Mouse (Mus musculus) lung, postnatal 36 days (tissue): ENCODE measurements at regions not wholly inside any gene's neighbourhood (a gene's known extent, or its start where the extent isn't known, plus 50 kb on each side); places are given as distances from the start of the nearest gene placed in this dataset.

Source experiments
- DNase-seq: peaks from one replicate; pipeline ENCODE4 v3.0.0; 2022; ENCODE audit warnings: mixed read lengths

DNA sequence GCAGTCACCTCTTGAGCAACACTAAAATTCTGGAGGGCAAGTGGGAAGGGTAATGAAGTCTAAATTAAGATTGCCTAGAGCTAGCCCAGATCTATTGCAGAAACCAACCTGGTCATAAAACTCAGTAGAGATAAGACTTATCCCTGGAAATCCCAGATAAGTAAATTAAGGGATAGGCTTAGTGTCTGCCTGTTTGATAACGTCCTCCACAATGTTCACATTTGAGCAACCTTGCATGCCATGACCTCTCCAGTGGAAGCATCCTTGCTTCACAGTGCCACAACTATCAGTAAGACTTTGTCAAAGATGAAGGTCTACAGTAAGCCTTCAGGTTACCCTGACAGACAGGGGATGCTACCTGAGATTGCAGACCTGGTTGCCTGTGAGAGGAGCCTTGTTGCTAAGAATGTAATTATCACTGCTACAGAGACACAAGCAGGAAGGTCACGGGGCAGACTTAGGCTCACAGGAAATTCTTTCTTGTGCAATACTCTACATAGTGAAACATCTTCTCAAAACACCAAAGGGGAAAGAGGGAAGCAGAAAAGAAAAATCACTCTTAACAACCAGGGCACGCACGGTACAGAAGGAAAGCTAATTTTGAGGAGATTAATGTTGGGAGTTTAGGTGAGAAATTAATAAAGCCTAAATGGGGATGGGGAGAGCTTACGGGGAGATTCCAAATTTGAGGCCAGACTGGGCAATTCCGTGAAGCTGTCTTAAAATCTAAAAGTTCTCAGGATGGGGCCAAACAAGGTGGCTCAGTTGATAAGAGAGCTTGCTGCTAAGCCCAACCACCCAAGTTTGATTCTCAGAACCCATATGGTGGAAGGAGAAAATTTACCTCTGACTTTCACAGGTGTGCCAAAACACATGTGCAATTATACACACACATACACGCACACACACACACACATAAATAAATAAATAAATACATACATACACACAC lies 56.9 kb upstream of the Prdm9 start:
- no peak for DNase-seq

GRCm38 (mm10) chr17:15622913-15623312 lies 58.8 kb upstream of the Prdm9 start:
- DNase-seq = peak; percentile 58

GRCm38 (mm10) chr17:15630792-15631191 lies 66.6 kb upstream of the Prdm9 start:
- peak; percentile 33 for DNase-seq

- no peak for DNase-seq
These were observed 67.5 kb upstream of the Prdm9 start for GRCm38 (mm10) chr17:15631626-15632025.

DNA sequence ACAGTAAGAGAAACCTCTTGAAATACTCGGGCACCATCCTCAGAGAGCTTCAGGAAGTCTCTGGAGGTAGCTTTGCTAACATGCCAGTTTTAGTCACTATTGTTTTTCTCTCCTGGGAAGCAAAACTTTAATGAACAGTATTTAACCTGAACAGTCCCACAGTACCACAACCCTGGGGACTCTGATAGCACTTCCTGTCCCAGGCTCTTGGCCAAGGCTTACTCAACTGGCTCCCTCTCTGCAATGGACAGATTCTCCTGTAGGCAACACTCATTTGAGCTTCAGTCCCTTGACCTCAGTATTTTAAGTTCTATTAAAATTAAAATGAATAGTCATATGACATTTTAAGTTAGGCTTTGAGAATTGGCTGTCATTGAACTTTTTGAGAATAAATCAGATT lies 67.9 kb upstream of the Prdm9 start:
- peak; percentile 11 for DNase-seq

DNA sequence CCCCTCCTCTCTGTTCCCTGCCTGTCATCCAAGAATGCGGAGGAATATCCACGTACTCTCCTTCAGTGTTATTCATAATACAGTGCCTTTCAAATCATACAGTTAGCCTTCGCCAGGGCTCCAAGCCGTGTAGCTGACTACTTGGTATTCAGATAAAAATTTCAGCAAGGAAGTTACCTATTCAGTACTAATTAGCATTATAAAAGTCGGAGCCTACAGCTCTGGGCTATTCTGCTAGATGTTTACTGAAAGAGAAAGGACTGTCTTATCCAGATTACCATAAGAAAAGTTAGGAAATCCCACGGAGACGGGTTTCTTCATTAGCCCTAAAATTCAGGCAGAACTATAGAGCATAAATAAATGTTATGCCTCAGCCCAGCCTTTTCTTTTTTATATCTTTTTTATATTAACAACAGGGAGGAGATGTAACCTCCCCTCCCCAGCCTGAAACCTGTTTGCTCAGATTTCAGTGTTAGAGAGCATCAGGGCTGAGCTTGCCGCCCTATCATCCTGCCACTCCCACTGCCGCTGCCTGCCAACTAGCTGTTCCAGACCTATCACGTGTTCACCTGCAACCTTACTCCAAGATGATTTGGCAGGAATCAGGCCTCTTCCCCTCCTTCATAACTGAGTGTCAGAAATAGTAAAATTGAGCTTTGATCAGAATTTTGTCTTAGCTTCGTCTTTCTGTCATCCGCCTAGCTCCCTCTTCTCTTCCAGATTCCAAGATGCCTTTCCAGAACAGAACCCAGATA lies 65.5 kb upstream of the Chd1 start:
- peak; percentile 5 for DNase-seq

- DNase-seq = no peak
These were observed 64.0 kb upstream of the Chd1 start for GRCm38 (mm10) chr17:15640776-15641175.

- DNase-seq = peak; percentile 15
These were observed 63.0 kb upstream of the Chd1 start for GRCm38 (mm10) chr17:15641764-15642163.

GRCm38 (mm10) chr17:15646768-15647167 lies 58.0 kb upstream of the Chd1 start:
- DNase-seq = no peak

DNA sequence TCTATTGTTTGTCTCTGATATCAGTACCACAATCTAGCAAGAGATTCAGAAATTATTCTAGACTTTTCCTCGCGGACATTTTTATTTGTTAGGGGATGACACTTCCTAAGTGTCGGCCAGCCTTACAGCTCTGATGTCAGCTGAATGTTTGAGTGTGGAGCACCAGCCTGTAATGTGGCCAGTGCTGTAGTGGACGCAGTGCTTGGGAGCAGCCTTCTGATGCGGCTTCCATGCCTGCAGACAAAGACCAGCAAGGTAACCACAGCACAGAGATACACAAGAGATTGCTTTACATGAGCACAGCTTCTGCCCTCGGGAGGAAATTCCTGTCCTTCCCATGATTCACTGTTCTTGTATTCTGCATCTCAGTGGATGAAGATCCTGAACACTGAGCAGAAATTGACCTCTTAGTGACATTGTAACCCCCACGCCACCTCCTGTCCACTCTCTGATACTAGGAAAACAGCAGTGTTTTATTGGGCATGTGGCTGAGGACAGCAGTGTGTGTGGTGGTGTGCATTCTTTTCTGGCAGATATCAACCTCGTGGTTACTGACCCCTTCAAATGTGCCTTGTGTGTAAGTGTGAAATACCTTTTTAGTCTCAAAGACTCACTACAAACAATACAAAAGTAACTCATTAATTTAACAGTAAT lies 54.6 kb upstream of the Chd1 start:
- no peak for DNase-seq

- no peak for DNase-seq
These were observed 52.9 kb upstream of the Chd1 start for GRCm38 (mm10) chr17:15651869-15652268.
